Mouse (Mus musculus) heart, postnatal 0 days (tissue): Measurements from ENCODE around the gene Mre11a. TPM values are rescaled to one million over a fixed set of nuclear protein-coding genes. Genes with fewer than 3 reads are reported as not detected.

Source experiments
- ATAC-seq: fragments of 200-750 bp; cut with Nextera tagmentation; 2 replicates; pipeline ENCODE4 v1.8.0; 2017; ENCODE audit warnings: low read depth, moderate number of reproducible peaks, moderate library complexity; ENCODE audit not compliant: insufficient read depth
- DNase-seq: peaks from one replicate; pipeline ENCODE4 v3.0.0-alpha.2; 2016; ENCODE audit warnings: low spot score
- H3K27ac ChIP-seq: fragments of 300-500 bp; sonication (generic); 2 replicates; pipeline ENCODE4 v1.5.1; 2014; ENCODE audit warnings: low read depth, mild to moderate bottlenecking
- H3K27me3 ChIP-seq: fragments of 300-500 bp; sonication (generic); 2 replicates; pipeline ENCODE4 v1.6.1; 2014; ENCODE audit warnings: low read length, mixed read lengths; ENCODE audit not compliant: control insufficient read depth, insufficient read depth
- H3K36me3 ChIP-seq: fragments of 300-500 bp; sonication (generic); replicated peaks from 2 replicates; pipeline ENCODE4 v1.6.1; 2014; ENCODE audit warnings: low read length, mixed read lengths; ENCODE audit not compliant: control insufficient read depth, insufficient read depth
- H3K4me1 ChIP-seq: fragments of 300-500 bp; sonication (generic); 2 replicates; pipeline ENCODE4 v1.6.1; 2014; ENCODE audit warnings: antibody characterized with exemption; ENCODE audit not compliant: control insufficient read depth, insufficient read depth
- H3K4me2 ChIP-seq: fragments of 300-500 bp; sonication (generic); 2 replicates; pipeline ENCODE4 v1.6.1; 2014; ENCODE audit warnings: low read depth, mild to moderate bottlenecking, low read length, moderate library complexity
- H3K4me3 ChIP-seq: fragments of 300-500 bp; sonication (generic); 2 replicates; pipeline ENCODE4 v1.5.1; 2014; ENCODE audit warnings: low read depth, low read length
- H3K9ac ChIP-seq: fragments of 300-500 bp; sonication (generic); replicated peaks from 2 replicates; pipeline ENCODE4 v1.6.1; 2014; ENCODE audit warnings: low read depth, low read length, mixed read lengths
- H3K9me3 ChIP-seq: fragments of 300-500 bp; sonication (generic); replicated peaks from 2 replicates; pipeline ENCODE4 v1.6.1; 2016; ENCODE audit warnings: low read length; ENCODE audit not compliant: control insufficient read depth
- CTCF ChIP-seq: IDR thresholded peaks from 2 replicates; pipeline ENCODE4 v1.5.1; 2016; ENCODE audit warnings: antibody characterized with exemption, control low read depth, low read depth
- EP300 ChIP-seq: IDR thresholded peaks from 2 replicates; pipeline ENCODE4 v1.6.1; 2016; ENCODE audit warnings: antibody characterized with exemption, low read depth
- WGBS: fragments of 180-500 bp; shearing (Covaris S2); extraction: QIAGEN DNeasy Blood & Tissue Kit; methylation state at CpG from one replicate; pipeline ENCODE4 v1.1.7; 2014; 5-methylcytosine and 5-hydroxymethylcytosine counted together
- polyA plus RNA-seq: library from polyadenylated mRNA; unstranded; fragments of >200 nt; fragmentation: Nextera tagmentation; extraction: Ambion mirVana; gene quantifications from 2 replicates; pipeline ENCODE4 v1.2.1, GENCODE M21; 2015
- total RNA-seq: library from RNA; depleted of rRNA; stranded (reverse); fragments of >200 nt; gene quantifications from 2 replicates; pipeline ENCODE4 v1.2.3, GENCODE M21; 2014; ENCODE audit warnings: low replicate concordance; rRNA removed

Mre11a gene
- total and polyA plus RNA-seq, 2 experiments from 2014 or later = 6.4 to 8.2 TPM

GRCm38 (mm10) chr9:14885151-14885550, 100.7 kb downstream of the Mre11a start:
- DNase-seq = no peak
- Histone ChIP-seq H3K36me3 (no peaks in the 10 kb centered on the region), H3K4me2 (no peak overlapping the region), H3K4me1 (no peaks in the 10 kb centered on the region), H3K4me3 (no peak overlapping the region), H3K9me3 (no peaks in the 10 kb centered on the region), H3K9ac (no peak overlapping the region), H3K27me3 (no peaks in the 10 kb centered on the region), H3K27ac (no peak overlapping the region)
- ATAC-seq = no peak
- TF ChIP-seq EP300 (no peak), CTCF (no peak)

- H3K36me3 ChIP-seq = no peaks in the 10 kb centered on the region
- no peak for TF ChIP-seq EP300
- no peak for TF ChIP-seq CTCF
- no peak for DNase-seq
- no peaks in the 10 kb centered on the region for H3K9me3 ChIP-seq
- ATAC-seq = no peak
- H3K9ac ChIP-seq = no peak overlapping the region
- H3K4me2 ChIP-seq = no peak overlapping the region
- H3K27me3 ChIP-seq = no peaks in the 10 kb centered on the region
- 66% methylated on average over 1 of the region's 1 CpGs for WGBS
- H3K4me1 ChIP-seq = no peaks in the 10 kb centered on the region
- no peak overlapping the region for H3K27ac ChIP-seq
- no peak overlapping the region for H3K4me3 ChIP-seq
Observed at GRCm38 (mm10) chr9:14885954-14886353, 101.5 kb downstream of the Mre11a start.

Other genes starting within 250 kb of the Mre11a start
- gene Amotl1, start 139.6 kb upstream of the Mre11a start, total RNA-seq = 70.2 and 89.1 TPM in 2 replicates
- gene Amotl1, start 139.6 kb upstream of the Mre11a start, polyA plus RNA-seq = 10.4 and 11.7 TPM in 2 replicates
- gene Piwil4, start 43.9 kb upstream of the Mre11a start, total RNA-seq = not detected in 2 replicates
- gene Piwil4, start 43.9 kb upstream of the Mre11a start, polyA plus RNA-seq = 0.07 and 0.12 TPM in 2 replicates
- 1.6 TPM in 1 of 2 replicates, not detected in the other for gene Fut4, start 32.3 kb upstream of the Mre11a start, total RNA-seq
- 0.27 and 0.40 TPM in 2 replicates for gene Fut4, start 32.3 kb upstream of the Mre11a start, polyA plus RNA-seq
- gene 1700012B09Rik, start 13.6 kb upstream of the Mre11a start, total RNA-seq = not detected in 2 replicates
- gene 1700012B09Rik, start 13.6 kb upstream of the Mre11a start, polyA plus RNA-seq = not detected in 2 replicates
- 7.8 and 25.8 TPM in 2 replicates for gene Ankrd49, start 202 bp downstream of the Mre11a start, total RNA-seq
- gene Ankrd49, start 202 bp downstream of the Mre11a start, polyA plus RNA-seq = 15.5 and 18.0 TPM in 2 replicates
- gene Gpr83, start 75.6 kb downstream of the Mre11a start, total RNA-seq = 0.15 TPM in 1 of 2 replicates, not detected in the other
- gene Gpr83, start 75.6 kb downstream of the Mre11a start, polyA plus RNA-seq = 0.04 TPM in 1 of 2 replicates, not detected in the other
- 2.0 TPM in 1 of 2 replicates, not detected in the other for gene Izumo1r, start 119.3 kb downstream of the Mre11a start, total RNA-seq
- gene Izumo1r, start 119.3 kb downstream of the Mre11a start, polyA plus RNA-seq = not detected in 2 replicates